Mouse (Mus musculus) heart, adult 2 months (tissue): ENCODE results near the gene Tmx1. TPM values are rescaled to one million over a fixed set of nuclear protein-coding genes. Genes with fewer than 3 reads are reported as not detected.

Experiments
- DNase-seq, 2 experiments: peaks; one replicate each; pipeline ENCODE4 v3.0.0; 2021
- H3K27ac ChIP-seq: fragments of 200-600 bp; 2 replicates; pipeline ENCODE4 v1.8.1; 2022
- H3K27me3 ChIP-seq: fragments of 200-500 bp; 2 replicates; pipeline ENCODE4 v1.6.1; 2012; ENCODE audit warnings: mild to moderate bottlenecking, low read length, inconsistent platforms, mixed read lengths; ENCODE audit not compliant: control insufficient read depth, insufficient read depth
- H3K36me3 ChIP-seq: fragments of 200-500 bp; 2 replicates; pipeline ENCODE4 v1.6.1; 2012; ENCODE audit warnings: low read length, inconsistent platforms; ENCODE audit not compliant: control insufficient read depth, insufficient read depth
- H3K4me1 ChIP-seq: fragments of 200-500 bp; 2 replicates; pipeline ENCODE4 v1.6.1; 2011; ENCODE audit warnings: low read length; ENCODE audit not compliant: control insufficient read depth, insufficient read depth
- H3K4me3 ChIP-seq: fragments of 200-600 bp; 2 replicates; pipeline ENCODE4 v1.8.1; 2022
- H3K79me2 ChIP-seq: fragments of 200-500 bp; replicated peaks from 2 replicates; pipeline ENCODE4 v1.6.1; 2012; ENCODE audit warnings: mild to moderate bottlenecking, inconsistent platforms, low read length, moderate library complexity, mixed read lengths; ENCODE audit not compliant: control insufficient read depth, insufficient read depth
- H3K9ac ChIP-seq: fragments of 200-500 bp; 2 replicates; pipeline ENCODE4 v1.6.1; 2012; ENCODE audit warnings: low read depth, mild to moderate bottlenecking, control low read depth, inconsistent platforms, low read length, mixed read lengths
- CTCF ChIP-seq: fragments of 200-600 bp; IDR thresholded peaks from 2 replicates; pipeline ENCODE4 v1.8.1; 2022; ENCODE audit warnings: antibody characterized with exemption, mild to moderate bottlenecking, moderate library complexity
- EP300 ChIP-seq: fragments of 200-500 bp; IDR thresholded peaks from 2 replicates; pipeline ENCODE4 v1.6.1; 2011; ENCODE audit warnings: low read depth, low read length, control low read depth; ENCODE audit not compliant: insufficient read depth
- POLR2A ChIP-seq: fragments of 200-500 bp; IDR thresholded peaks from 2 replicates; pipeline ENCODE4 v1.6.1; 2011; ENCODE audit warnings: mild to moderate bottlenecking, low read depth, low read length, control low read depth; ENCODE audit not compliant: insufficient read depth
- WGBS: fragments of 180-500 bp; shearing (Covaris S2); methylation state at CpG from one replicate; pipeline ENCODE4 v1.1.7; 2018; 5-methylcytosine and 5-hydroxymethylcytosine counted together
- intact Hi-C: fragments of 180-260 bp; cut with DNase I; formaldehyde crosslinking; loops from one replicate; pipeline ENCODE4 v1.15.1; 2025
- polyA plus RNA-seq: library from polyadenylated mRNA; depleted of rRNA; stranded (reverse); fragments of >200 nt; gene quantifications from 2 replicates; pipeline ENCODE4 v1.2.3, GENCODE M21; 2012
- total RNA-seq, 2 experiments: library from RNA; stranded (reverse); gene quantifications; 2 replicates each; pipeline ENCODE4 v1.2.3; 2021

The Tmx1 gene
- total and polyA plus RNA-seq, 3 experiments = 16.1 to 41.4 (median 37.9) TPM

DNA sequence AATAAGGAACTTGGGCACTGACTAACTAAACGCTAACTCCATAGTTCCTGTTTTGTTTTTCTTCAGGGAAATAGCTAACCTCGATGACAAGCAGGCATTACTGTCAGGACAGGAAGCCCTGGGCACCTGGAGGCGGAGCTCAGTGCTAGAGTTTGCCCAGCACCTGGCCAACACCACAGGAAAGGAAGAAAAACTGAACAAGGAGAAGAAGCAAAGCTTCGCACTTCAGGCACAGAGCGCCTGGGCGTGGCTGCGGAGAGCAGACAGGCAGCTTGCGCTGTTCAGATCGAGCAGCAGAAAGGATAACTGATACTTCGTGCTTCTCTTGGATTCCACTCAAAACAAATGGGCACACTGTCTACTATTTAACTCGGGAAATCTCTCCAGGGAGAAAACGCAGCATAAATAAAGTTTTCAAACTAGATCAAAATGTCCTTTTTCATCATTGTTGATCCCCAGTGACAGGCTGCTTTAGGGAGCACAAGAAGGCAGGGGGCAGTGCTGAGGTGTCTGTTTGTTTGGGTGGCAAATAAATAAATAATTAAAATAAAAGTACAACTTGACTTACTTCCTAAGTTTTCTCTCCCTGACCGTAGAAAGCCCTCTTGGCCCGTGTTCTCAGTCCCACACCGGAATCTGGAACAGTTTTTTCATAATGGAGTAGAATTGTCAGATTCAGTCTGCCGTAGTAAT is 24.1 kb downstream of the Tmx1 start:
- TF ChIP-seq POLR2A (no peak), EP300 (no peak)
- Histone ChIP-seq H3K27ac (no peak overlapping the region), H3K4me1 (no peaks in the 10 kb centered on the region), H3K27me3 (no peaks in the 10 kb centered on the region), H3K79me2 (no peaks in the 10 kb centered on the region), H3K36me3 (no peaks in the 10 kb centered on the region), H3K4me3 (no peak overlapping the region), H3K9ac (no peak overlapping the region)
- 67% methylated on average over 16 of the region's 16 CpGs for WGBS
- intact Hi-C loops = no loop called here
- DNase-seq = no peak

DNA sequence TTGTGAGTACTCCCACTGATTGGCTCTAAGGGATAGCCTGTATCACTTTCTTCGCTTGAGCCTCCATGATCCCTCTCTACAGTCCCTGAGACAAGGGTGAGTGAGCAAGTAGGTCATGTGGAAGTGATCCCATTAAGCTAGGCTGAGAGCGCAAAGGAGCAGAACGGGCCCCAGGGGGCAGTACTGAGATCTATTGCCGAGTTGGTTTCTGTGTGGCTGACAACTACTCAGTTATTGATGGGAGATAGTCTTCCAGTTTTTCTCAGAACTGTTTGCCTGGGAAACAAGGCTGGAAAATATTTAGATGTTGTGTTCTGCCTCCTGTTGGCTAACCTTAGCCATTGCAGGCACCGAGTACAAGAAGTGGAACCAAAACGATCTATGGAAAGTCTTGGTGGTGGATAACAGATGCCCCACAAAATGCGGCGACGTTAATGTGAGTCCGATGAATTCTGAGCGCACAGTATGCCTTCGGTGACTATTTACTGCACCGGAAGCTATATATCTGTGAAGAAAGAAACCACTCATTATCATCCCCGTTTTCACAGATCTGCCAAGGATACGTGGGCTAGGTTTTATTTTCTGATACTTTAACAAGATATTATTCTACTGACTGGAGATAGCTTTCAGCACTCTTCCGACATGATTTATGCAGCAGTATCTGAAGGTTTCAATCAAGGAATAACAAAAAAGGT is 24.8 kb downstream of the Tmx1 start:
- Histone ChIP-seq H3K36me3 (no peaks in the 10 kb centered on the region), H3K4me3 (no peak overlapping the region), H3K27ac (no peak overlapping the region), H3K27me3 (no peaks in the 10 kb centered on the region), H3K4me1 (no peaks in the 10 kb centered on the region), H3K9ac (no peak overlapping the region), H3K79me2 (no peaks in the 10 kb centered on the region)
- intact Hi-C loops = no loop called here
- 80% methylated on average over 16 of the region's 16 CpGs for WGBS
- no peak for TF ChIP-seq POLR2A
- TF ChIP-seq CTCF = peak; percentile 46
- DNase-seq = peak; percentile 37 to 51

DNA sequence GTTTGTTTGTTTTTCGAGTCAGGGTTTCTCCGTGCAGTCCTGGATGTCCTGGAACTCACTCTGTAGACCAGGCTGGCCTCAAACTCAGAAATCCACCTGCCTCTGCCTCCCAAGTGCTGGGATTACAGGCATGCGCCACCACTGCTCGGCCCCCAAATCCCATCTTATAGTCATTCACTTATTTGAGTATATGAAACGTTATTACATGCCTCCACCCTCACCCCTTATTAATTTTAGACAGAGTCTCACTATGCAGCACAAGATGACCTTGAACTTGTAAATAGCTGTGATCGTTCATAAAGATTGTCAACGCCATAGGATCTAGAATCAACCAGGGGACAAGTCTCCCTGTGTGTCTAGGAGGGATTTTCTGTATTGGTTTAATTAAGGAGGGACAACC is 33.1 kb downstream of the Tmx1 start:
- 81% methylated on average over 7 of the region's 7 CpGs for WGBS

DNA sequence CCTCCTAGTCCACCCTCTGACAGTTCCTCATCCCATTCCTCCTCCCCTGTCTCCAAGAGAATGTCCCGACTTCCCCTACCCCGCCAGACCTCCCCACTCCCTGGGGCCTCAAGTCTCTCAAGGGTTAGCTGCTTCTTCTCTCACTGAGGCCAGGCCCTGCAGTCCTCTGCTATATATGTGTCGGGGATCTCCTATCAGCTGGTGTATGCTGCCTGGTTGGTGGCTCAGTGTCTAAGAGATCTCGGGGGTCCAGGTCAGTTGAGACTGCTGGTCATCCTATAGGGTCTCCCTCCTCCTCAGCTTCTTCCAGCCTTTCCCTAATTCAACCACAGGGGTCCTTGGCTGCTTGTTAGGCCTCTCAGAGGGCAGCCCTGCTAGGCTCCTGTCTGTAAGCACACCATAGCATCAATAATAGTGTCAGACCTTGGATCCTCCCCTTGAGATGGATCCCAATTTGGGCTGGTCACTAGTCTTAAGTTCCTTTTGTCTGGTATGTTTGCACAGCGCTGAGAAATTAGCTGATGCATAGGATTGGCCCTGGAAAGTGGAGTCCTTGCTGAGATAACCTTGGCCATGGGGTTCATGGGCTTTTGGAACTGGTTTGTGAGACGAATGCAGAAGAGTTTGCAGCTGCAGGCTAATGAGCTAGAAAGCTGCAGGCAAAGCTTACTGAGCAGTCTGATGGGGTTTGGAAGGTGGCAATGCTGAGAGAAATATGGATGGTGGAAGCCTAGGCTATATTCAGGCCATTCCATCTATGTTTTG is 34.0 kb downstream of the Tmx1 start:
- no peaks in the 10 kb centered on the region for H3K36me3 ChIP-seq

More for the DNA sequence above, 33.1 kb downstream of the Tmx1 start:
- no peak for DNase-seq
- intact Hi-C loops = no loop called here
- Histone ChIP-seq H3K27ac (no peak overlapping the region), H3K27me3 (no peaks in the 10 kb centered on the region), H3K79me2 (no peaks in the 10 kb centered on the region), H3K9ac (no peak overlapping the region), H3K4me3 (no peak overlapping the region), H3K4me1 (no peaks in the 10 kb centered on the region), H3K36me3 (no peaks in the 10 kb centered on the region)
- TF ChIP-seq POLR2A (no peak), CTCF (no peak), EP300 (no peak)

DNA sequence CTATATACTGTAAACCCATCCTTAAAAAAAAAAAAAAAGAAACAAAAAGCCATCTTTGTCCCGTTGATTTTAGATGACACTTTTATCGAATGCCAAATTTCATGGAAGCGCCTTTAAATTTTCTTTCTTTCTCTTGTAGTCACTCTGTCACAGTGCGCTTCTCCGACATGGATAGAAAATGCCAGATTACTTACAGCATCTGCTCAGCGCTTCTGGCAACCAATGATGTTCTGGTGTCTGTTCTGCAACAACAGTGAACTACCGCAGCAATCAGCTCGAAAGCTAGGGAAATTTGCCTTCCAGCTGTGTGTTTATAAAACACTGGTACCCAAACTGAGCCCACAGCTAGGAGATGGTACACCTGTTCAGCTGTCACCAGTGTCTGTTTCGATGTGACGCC is 39.5 kb downstream of the Tmx1 start:
- 85% methylated on average over 10 of the region's 10 CpGs for WGBS
- H3K36me3 ChIP-seq = no peaks in the 10 kb centered on the region

More for the DNA sequence above, 34.0 kb downstream of the Tmx1 start:
- H3K9ac ChIP-seq = no peak overlapping the region
- TF ChIP-seq EP300 = no peak
- TF ChIP-seq POLR2A = no peak
- no peak for TF ChIP-seq CTCF
- WGBS = 70% methylated on average over 6 of the region's 6 CpGs
- H3K27me3 ChIP-seq = no peaks in the 10 kb centered on the region
- H3K27ac ChIP-seq = no peak overlapping the region
- no peak overlapping the region for H3K4me3 ChIP-seq
- no peaks in the 10 kb centered on the region for H3K4me1 ChIP-seq
- intact Hi-C loops = no loop called here
- H3K79me2 ChIP-seq = no peaks in the 10 kb centered on the region
- DNase-seq = no peak

More for the DNA sequence above, 39.5 kb downstream of the Tmx1 start:
- Histone ChIP-seq H3K79me2 (no peaks in the 10 kb centered on the region), H3K4me1 (peaks cover 1% of the 10 kb centered on the region; the same call in 1 of the 2 replicates), H3K9ac (no peak overlapping the region), H3K4me3 (no peak overlapping the region), H3K27me3 (no peaks in the 10 kb centered on the region), H3K27ac (no peak overlapping the region)
- intact Hi-C loops = no loop called here
- no peak for TF ChIP-seq EP300
- no peak for TF ChIP-seq CTCF
- no peak for TF ChIP-seq POLR2A
- no peak for DNase-seq
